Mouse (Mus musculus): ENCODE data around the gene Hdac6.
"Not testable (repeated sequence)": the region's sequence is repeated elsewhere in the genome, so short reads cannot be mapped to it uniquely, and the experiment has no call there.

Hdac6 gene

GRCm38 (mm10) chrX:7919601-7920383, 27.9 kb downstream of the Hdac6 start, which contains the start of gene Pcsk1n:
Pcsk1n (plus strand) TSS chrX:7919822.
- no peak for DNase-seq (ENCODE audit: low spot score)

GRCm38 (mm10) chrX:7917960-7918359, 29.7 kb downstream of the Hdac6 start:
- not testable (repeated sequence) for DNase-seq (ENCODE audit: low spot score)

DNA sequence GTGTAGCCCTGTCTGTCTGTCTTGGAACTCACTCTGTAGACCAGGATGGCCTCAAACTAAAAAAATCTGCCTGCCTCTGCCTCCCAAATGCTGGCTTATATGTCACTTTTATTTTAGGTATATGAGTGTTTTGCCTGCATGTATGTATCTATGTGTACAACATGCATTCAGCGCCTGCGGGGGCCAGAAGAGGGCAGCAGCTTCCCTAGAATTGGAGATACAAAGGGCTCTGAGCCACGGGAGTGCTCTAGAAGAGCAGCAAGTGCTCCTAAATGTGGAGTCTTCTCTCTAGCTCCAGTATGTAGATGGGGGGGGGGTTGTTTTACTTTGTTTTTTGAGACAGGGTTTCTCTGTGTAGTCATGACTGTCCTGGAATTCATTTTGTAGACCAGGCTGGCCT, 32.0 kb downstream of the Hdac6 start:
- DNase-seq (ENCODE audit: low spot score) = not testable (repeated sequence)

DNA sequence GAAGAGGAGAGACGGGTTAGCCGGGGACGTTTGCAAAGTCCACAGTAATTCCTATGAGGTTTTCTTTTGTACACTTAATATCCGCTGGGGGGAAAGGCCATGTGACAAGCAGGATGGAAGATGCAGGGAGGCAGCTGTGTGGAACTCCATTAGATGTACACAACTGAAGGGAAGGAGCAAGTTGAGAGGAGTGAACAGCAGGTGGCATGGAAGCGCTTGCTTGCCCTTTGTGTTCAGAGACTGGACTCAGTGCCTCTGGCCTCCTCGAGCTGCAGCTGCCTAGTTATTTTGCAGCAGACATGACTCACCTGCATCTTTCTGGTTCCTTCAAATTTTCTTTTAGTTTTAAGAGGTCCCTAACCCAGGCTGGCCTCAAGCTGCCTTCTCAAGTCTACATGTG, 37.2 kb downstream of the Hdac6 start:
- no peak for DNase-seq (ENCODE audit: low spot score)

GRCm38 (mm10) chrX:7909242-7909641, 38.4 kb downstream of the Hdac6 start, which contains the start of gene Gm10490:
Gm10490 (plus strand) TSS chrX:7909542.
- DNase-seq (ENCODE audit: low spot score) = not testable (repeated sequence)

- no peak for DNase-seq (ENCODE audit: low spot score)
Observed at GRCm38 (mm10) chrX:7907735-7908134, 40.0 kb downstream of the Hdac6 start, which contains the start of gene Gm10491. Gm10491 (minus strand) TSS chrX:7907835.

GRCm38 (mm10) chrX:7904441-7904840, 43.2 kb downstream of the Hdac6 start:
- no peak for DNase-seq (ENCODE audit: low spot score)

GRCm38 (mm10) chrX:7898880-7899874, 48.5 kb downstream of the Hdac6 start, which contains the start of the genes Pqbp1 and Timm17b:
Pqbp1 (minus strand) TSS chrX:7899269.
Timm17b (plus strand) TSS chrX:7899357.
- peak; percentile 37 for DNase-seq (ENCODE audit: low spot score)

- no peak for DNase-seq (ENCODE audit: low spot score)
Observed at GRCm38 (mm10) chrX:7898211-7898610, 49.5 kb downstream of the Hdac6 start.

GRCm38 (mm10) chrX:7883841-7884567, 63.7 kb downstream of the Hdac6 start, which contains the start of gene Slc35a2:
Slc35a2 (plus strand) TSS chrX:7884028.
- DNase-seq (ENCODE audit: low spot score) = peak; percentile 33

Measured in urinary bladder, postnatal 10 days (tissue).